Mouse (Mus musculus): ENCODE results near the gene Fmo5.

DNA sequence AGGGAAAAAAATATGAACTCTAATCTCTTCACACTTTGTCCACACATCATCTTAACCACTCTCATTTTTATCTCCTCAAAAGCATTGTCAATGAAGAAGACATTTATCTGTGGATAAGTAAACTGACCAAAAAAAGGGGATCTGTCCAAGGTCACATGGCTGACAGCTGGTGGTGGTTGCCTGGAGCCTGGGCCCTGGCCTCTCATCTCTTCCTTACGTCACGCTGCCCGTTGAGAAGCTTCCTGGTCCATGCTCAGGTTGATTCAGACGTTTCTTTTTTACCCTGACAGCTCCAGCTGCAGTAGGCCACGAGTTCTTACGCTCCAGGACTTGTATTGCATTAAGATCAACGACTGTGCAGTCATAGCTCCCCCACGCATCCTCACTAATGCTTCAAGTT, 37.5 kb downstream of the Fmo5 start:
- no peak for TF ChIP-seq CHD2 (IDR thresholded peaks at IDR 0.05; ENCODE audit: low read length)
- no peak for TF ChIP-seq CTCF (conservative IDR thresholded peaks at IDR 0.05 in 1 of 2, IDR thresholded peaks at IDR 0.05 in 1 of 2; ENCODE audit: low read depth in 2 of 2, low read length in 2 of 2)
- no peak for TF ChIP-seq POLR2A (IDR thresholded peaks at IDR 0.05; ENCODE audit: low read depth, low read length)
- TF ChIP-seq TBP (conservative IDR thresholded peaks at IDR 0.05; ENCODE audit: low read depth, low read length): no peak
- no peak for TF ChIP-seq CHD1 (IDR thresholded peaks at IDR 0.05; ENCODE audit: low read depth, low read length)
- no peak for TF ChIP-seq MXI1 (IDR thresholded peaks at IDR 0.05; ENCODE audit: low read depth, low read length)
- no peak for TF ChIP-seq EP300 (IDR thresholded peaks at IDR 0.05; ENCODE audit: low read length)
- TF ChIP-seq MAFK (IDR thresholded peaks at IDR 0.05; ENCODE audit: insufficient replicate concordance, low read length): no peak
